Mouse (Mus musculus): Measurements from ENCODE around the gene Smtn. TPM values are rescaled to one million over a fixed set of nuclear protein-coding genes. Genes with fewer than 3 reads are reported as not detected.

Gene Smtn
- total RNA-seq, 2 experiments from 2014 or later = 7.1 to 11.7 TPM

GRCm38 (mm10) chr11:3529476-3530252, 10.7 kb downstream of the Smtn start:
- ATAC-seq (replicated peaks; ENCODE audit: poor library complexity) = no peak

DNA sequence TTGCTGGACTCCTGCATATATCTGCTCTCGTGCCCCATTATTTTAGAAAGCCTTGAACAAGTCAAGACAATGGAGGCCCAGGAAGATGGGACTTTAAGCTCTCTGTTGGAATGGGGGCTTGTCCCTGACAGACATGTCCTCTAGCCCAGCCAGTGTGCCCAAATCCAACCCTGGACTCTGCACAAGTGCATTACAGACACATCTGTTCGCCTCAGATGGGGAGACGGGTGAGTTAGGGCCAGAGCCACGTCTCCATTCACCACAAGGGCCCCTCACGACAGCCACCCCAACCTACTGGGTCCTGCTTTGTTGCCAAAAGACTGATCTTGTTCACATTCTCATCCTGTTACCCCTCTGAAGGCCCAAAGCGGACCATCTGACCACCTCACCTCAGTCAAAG, 12.2 kb downstream of the Smtn start:
- ATAC-seq (replicated peaks; ENCODE audit: poor library complexity) = no peak

DNA sequence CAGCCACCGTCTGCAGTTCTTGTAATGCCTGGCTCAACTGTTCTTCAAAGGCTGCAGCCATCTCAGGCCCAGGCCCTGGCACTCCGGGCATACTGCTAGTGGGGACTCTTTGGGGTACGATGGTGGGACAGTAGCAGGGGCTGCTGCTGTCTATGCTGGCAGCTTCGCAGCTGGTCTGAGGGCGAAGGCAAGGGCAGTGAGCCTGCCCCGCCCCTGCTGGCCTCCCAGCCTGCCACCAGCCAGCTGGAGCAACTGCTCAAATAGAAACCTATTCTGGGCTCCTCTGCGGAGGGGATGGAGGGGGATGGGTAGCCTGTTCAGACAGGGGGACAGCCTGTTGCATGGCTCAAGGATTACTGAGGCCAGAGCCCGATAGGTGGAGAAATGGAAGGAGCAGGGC, 12.6 kb downstream of the Smtn start:
- ATAC-seq (replicated peaks; ENCODE audit: poor library complexity) = no peak

- ATAC-seq (replicated peaks; ENCODE audit: poor library complexity) = no peak
Measured at GRCm38 (mm10) chr11:3526979-3527738, 13.3 kb downstream of the Smtn start.

GRCm38 (mm10) chr11:3526207-3526606, 14.2 kb downstream of the Smtn start:
- ATAC-seq (replicated peaks; ENCODE audit: poor library complexity) = no peak

- ATAC-seq (replicated peaks; ENCODE audit: poor library complexity) = no peak
Measured at GRCm38 (mm10) chr11:3525560-3525959, 14.9 kb downstream of the Smtn start.

GRCm38 (mm10) chr11:3523840-3524582, 16.4 kb downstream of the Smtn start:
- ATAC-seq (replicated peaks; ENCODE audit: poor library complexity) = no peak

- no peak for ATAC-seq (replicated peaks; ENCODE audit: poor library complexity)
Measured at GRCm38 (mm10) chr11:3522285-3523000, 18.0 kb downstream of the Smtn start.

DNA sequence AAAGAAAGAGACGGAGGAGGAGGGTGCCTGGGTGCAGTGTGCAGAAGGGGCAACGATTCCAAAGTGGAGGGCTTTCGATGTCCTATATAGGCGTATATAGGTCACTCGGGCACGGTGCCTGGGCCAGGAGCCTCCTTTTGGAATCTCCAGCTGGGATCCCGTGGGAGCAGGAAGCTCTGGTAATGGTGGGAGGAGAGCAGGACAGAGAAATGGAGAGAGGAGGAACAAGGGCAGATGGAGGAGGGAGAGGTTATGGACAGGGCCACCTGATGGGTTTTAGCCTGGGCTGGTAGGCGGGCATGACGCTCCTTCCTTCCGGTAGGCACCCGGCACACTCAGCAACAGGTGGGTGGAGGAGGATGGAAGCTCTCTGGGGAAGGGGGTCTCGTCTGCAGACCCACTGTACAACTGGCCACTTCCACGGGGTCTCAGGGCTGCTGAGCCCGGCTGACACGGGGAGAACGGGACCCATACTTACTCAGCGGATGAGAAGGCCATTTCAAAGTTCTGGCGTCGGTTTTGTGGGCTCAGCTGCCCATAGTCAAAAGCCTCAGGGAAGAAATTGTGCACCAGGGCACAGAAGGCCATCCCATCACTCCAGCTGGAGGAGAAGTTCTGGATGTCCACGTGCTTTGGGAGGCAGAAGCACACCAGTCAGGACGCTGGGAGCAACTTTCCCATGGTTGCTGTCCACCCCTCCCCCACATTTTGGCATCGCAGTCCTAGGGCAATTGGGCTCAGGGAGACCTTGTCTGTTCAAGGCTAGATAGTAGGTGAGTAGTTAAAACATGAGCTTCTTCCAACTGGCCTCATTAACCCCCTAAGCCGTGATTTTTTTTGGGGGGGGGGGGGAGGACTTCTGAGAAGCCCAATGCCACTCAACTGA, 18.8 kb downstream of the Smtn start:
- ATAC-seq (replicated peaks; ENCODE audit: poor library complexity) = no peak

DNA sequence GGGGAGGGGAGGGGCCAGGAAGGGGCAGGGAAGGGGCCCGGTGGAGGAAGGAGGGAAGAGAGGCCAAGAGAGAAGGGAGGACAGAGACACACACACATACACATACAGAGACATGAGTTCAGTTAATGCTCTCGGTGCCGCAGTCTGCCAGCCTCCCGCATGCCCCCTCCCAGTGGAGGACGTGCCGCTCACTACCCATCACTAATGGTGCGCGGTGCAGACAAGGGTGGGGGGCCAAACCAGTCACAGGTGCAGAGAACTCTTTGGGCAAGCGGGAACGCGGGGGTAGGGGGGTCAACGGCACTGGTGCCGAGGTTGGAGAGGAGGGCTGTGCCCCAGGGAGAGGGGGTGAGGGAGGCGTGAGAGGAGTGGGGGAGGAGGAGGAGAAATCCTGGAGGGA, 19.5 kb downstream of the Smtn start:
- ATAC-seq (replicated peaks; ENCODE audit: poor library complexity) = no peak

DNA sequence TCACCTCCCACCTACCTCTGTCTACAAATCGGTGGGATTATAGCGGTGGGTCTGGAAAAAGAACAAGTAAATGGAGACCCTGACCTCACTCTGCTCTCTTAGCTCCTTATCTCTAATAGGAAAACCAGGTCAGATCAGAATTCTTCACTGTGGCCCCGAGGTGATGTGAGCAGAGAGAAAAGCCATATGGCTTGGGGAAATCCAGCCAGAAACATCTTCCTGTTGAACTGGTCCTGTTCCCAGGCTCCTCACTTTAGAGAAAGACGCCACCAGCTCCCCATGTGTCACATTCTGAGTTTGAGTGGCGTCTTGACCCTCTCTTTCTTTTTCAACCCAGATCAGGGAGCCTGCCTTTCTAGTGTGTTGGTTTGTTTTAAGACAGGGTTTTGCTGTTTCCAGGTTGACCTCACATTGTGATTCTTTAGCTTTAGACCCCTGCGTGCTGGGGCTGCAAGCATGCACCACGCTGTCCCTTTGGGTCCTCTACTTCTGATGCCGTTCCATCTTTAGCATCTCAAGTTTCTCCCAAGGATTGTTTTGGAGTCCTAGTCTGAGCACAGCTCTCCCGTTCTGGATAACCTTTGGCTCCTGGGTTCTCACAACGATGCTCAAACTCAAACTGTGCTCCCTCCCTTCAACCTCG, 20.5 kb downstream of the Smtn start:
- no peak for ATAC-seq (replicated peaks; ENCODE audit: poor library complexity)

- ATAC-seq (replicated peaks; ENCODE audit: poor library complexity) = no peak
Measured at GRCm38 (mm10) chr11:3519051-3519726, 21.2 kb downstream of the Smtn start.

GRCm38 (mm10) chr11:3517846-3518732, 22.3 kb downstream of the Smtn start:
- no peak for ATAC-seq (replicated peaks; ENCODE audit: poor library complexity)

DNA sequence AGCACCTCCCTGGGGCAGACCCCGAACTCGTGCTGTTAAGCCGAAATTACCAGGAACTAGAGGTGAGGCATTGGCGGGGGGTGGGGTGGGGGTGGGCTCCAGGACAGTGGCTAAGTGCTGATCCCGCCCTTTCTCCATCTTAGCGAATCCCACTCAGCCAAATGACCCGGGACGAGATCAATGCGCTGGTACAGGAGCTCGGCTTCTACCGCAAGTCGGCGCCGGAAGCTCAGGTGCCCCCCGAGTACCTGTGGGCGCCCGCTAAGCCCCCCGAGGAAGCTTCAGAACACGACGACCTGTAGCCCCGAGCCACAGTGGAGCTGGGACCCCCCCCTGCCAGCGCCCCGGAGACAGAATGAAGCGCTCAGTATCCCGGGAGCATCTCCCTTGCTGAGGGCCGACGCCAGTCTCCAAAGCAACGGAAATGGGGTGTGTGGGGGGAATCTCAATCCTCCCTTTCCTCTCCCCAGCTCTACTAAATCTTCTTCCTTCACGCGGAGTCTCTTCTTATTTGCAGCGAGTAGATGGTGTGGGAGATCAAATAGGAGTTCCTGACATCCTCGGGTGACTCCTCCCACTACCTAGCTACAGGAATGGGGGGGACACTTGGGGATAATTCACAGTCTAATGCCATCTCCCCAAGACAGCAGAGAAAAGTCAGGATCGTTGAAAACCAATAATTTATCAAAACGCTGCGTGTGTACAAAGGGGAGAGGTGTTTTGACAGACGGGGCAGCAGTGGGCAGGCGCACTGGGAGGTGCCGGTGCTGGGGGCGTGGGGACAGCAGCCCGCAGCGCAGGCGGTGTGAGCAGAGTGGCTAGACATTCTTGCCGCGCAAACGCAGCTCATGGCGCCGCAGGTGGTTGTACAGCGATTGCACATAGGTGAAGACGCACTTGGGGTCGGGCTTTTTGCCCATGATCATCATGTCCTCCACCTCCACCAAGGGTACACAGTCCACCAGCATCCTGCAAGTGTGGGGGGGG, 23.3 kb downstream of the Smtn start:
- ATAC-seq (replicated peaks; ENCODE audit: poor library complexity) = peak; percentile 37

- no peak for ATAC-seq (replicated peaks; ENCODE audit: poor library complexity)
Measured at GRCm38 (mm10) chr11:3516121-3516520, 24.3 kb downstream of the Smtn start.

DNA sequence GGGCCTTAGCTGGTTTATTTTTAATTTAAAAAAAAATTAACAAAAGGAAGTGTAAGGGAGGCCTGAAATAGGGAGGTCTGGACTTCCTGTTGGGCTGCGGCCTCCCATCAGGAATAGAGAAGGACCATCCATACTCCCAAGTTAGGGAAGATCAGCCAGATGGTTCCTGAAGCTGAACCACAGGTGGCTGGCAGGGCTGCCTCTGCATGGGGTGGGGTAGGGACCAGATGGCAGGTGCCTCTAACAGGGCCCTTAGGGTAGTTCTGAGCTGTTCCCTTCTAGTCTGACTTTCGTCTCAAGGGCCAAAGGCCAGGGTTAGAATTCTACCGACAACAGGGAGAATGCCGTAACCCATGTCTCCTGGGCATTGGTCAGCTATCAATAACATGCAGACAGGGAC, 24.8 kb downstream of the Smtn start:
- ATAC-seq (replicated peaks; ENCODE audit: poor library complexity) = no peak

GRCm38 (mm10) chr11:3515216-3515615, 25.2 kb downstream of the Smtn start:
- ATAC-seq (replicated peaks; ENCODE audit: poor library complexity) = no peak

All from megakaryocyte progenitor cell, adult 5-6 weeks (primary cell).